Mouse (Mus musculus) neutrophil, adult 83 days (primary cell): Measurements from ENCODE around the gene Chp1. TPM values are rescaled to one million over a fixed set of nuclear protein-coding genes. Genes with fewer than 3 reads are reported as not detected.

ENCODE experiments used
- total RNA-seq, 2 experiments: library from RNA; stranded (reverse); gene quantifications; one replicate each; pipeline ENCODE4 v1.2.4; 2023

The Chp1 gene
- 100 to 1,000 TPM; 152 to 181 TPM for total RNA-seq

DNA sequence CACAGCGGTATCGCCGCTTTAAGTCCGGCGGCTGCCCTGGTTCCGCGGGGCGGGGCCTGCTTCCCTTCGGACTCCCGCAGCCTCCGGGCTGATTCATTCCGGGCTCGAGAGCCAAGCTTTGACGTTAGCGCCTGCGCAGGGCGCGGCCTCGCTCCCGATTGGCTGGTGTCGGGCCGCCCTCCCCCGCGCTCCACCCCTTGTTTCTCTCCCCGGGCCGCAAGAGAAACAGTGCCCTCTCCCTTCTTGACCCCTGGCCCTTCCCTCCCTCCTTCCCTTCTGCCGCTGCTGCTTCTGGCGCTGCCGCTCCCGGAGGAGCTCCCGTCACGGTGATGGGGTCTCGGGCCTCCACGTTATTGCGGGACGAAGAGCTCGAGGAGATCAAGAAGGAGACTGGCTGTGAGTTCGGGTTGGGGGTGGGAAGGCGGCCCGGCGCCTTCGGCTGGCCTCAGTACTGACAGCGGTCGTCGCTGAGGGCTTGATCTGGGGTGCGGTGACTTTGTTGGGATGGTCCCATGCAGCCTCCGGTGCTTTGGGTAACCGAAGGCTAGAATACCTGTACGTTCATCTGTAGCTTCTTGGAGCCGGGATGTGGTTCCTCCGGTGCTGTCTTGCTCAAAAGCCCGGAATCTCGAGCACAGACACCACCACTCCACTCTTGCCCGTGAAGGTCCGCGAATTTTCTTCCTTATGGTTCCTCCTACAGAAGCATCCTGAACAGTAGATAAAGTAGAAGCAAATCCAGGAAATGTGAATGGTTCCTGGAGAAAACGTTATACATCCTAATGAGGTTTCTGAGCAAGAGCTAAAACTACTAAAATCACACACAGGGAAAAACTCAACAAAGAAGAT is at the start of gene Chp1, which contains the start of gene Exd1:
Gene Chp1 (plus strand): TSS at position 176 of the 849 bp plus-strand sequence.
Gene Exd1 (minus strand): TSS at position 106 of the 849 bp plus-strand sequence.

DNA sequence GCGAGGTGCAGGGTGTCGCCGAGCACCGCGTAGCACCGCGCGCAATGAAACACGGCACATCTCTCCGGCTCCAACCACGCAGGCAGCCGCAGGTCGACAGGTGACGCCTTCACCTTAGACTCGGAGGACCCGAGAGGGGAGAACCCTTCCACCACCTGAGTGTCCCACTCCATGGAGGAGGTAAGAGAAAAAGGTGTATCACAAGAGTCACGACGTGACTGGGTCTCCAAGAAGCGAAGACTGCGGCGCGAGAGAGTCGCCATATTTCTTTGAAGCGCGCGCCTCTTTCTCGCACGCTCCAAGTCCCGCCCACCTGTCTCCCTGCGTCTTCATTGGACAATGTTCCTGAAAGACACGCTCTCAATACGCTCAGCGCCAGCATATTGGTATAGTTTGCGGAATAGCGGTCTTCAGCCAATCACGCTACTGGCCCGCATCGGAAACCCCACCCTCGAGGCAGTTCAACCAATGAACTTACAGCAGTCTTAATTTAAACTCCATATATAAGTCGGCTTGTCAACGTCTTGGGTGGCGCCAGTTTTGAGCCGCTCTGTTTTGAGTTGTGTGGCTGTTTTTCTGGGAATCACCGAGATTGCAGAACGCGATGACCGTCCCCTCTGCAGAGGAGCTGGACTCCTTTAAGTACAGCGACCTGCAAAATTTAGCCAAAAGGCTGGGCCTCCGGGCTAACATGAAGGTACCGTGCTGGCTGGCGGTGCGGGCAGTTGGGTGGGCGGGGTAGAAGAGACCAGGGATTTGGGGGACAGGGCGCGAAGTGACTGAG is 70.9 kb downstream of the Chp1 start, which contains the start of the genes Nusap1 and Oip5:
Gene Nusap1 (plus strand): TSS at position 100 of the 784 bp plus-strand sequence.
Gene Oip5 (minus strand): TSS at position 271 of the 784 bp plus-strand sequence.

Other genes starting within 250 kb of the Chp1 start
- under 1 TPM in 1 of 2 experiments, not detected in 1; 0.13 TPM for gene Dll4, start 221.9 kb upstream of the Chp1 start, total RNA-seq
- gene Chac1, start 196.5 kb upstream of the Chp1 start, total RNA-seq = 1 to 10 TPM; 4.9 to 7.1 TPM
- gene Ino80, start 70.0 kb upstream of the Chp1 start, total RNA-seq = 10 to 100 TPM; 17.6 to 18.3 TPM
- under 1 TPM; 0.26 to 0.33 TPM for gene Exd1, start 70 bp upstream of the Chp1 start, total RNA-seq
- 10 to 100 TPM; 39.5 to 47.6 TPM for gene Nusap1, start 70.6 kb downstream of the Chp1 start, total RNA-seq
- gene Oip5, start 70.8 kb downstream of the Chp1 start, total RNA-seq = 10 to 100 TPM in 1 of 2 experiments, 1 to 10 TPM in 1; 9.8 to 12.9 TPM
- 1 to 10 TPM; 7.0 to 8.1 TPM for gene Ndufaf1, start 115.1 kb downstream of the Chp1 start, total RNA-seq
- gene Rtf1, start 127.4 kb downstream of the Chp1 start, total RNA-seq = 10 to 100 TPM; 29.0 to 29.8 TPM
- not detected for gene Itpka, start 194.6 kb downstream of the Chp1 start, total RNA-seq
- gene Ltk, start 212.7 kb downstream of the Chp1 start, total RNA-seq = not detected
- 10 to 100 TPM in 1 of 2 experiments, 1 to 10 TPM in 1; 8.4 to 12.4 TPM for gene Rpap1, start 239.8 kb downstream of the Chp1 start, total RNA-seq